Mouse (Mus musculus) urinary bladder, adult 18-20 months (tissue): ENCODE measurements around the gene B3gnt8.

Experiments
- DNase-seq, 2 experiments: peaks; one replicate each; pipeline ENCODE4 v3.0.0; 2022; ENCODE audit warnings: low spot score in 2 of 2, mixed read lengths in 2 of 2

B3gnt8 gene

GRCm38 (mm10) chr7:25618865-25619721, 7.4 kb upstream of the B3gnt8 start, which contains the start of gene Dmac2:
Gene Dmac2 (plus strand): TSS chr7:25619414.
- peak; percentile 89 to 93 for DNase-seq

- no peak for DNase-seq
These were observed 6.8 kb upstream of the B3gnt8 start for GRCm38 (mm10) chr7:25619722-25619991.

GRCm38 (mm10) chr7:25620101-25620500, 6.4 kb upstream of the B3gnt8 start:
- no peak for DNase-seq

GRCm38 (mm10) chr7:25620751-25621150, 5.7 kb upstream of the B3gnt8 start:
- DNase-seq: no peak

DNA sequence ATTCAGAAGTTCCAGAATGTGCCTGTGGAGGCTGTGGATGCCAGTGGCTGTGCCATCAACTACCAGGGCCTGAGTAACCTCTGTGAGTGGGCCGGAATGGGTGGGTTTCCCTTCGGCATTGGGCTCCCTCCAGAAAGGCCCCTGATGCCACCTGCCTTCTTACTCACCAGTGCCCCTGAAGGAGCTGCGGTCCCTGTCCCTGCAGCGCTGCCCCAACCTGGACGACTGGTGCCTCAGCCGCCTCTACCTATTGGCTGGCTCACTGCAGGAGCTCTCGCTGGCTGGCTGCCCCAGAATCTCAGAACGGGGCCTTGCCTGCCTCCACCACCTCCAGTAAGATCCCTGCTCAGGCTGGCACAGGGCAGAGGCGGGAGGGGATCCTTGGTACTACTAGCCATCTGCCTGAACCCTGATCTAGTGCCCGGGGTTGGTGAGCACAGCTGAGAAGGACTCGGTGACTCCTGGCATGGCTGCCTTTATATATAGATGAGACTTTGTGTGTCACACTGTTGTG, 2.5 kb upstream of the B3gnt8 start:
- no peak for DNase-seq

DNA sequence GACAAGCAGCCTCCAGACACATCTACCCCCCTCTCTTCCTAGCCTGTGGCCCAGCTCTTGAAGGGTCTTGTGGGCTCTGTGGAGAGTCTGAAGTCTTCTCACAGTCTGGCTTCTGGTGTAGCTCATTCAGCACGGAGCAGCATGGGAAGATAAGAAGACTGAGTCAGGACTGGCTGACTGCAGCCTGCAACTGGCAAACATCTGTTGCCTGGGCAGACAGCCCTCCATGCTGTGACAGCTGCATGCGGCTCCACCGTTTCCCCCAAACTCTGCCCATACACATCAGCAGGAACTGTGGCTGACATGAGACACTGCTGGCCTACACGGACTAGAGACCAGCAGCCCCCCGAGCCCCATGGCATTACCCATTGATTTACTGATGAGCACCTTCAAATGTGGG, 1.6 kb upstream of the B3gnt8 start:
- no peak for DNase-seq

GRCm38 (mm10) chr7:25625594-25626250, 732 bp upstream of the B3gnt8 start:
- DNase-seq: no peak

DNA sequence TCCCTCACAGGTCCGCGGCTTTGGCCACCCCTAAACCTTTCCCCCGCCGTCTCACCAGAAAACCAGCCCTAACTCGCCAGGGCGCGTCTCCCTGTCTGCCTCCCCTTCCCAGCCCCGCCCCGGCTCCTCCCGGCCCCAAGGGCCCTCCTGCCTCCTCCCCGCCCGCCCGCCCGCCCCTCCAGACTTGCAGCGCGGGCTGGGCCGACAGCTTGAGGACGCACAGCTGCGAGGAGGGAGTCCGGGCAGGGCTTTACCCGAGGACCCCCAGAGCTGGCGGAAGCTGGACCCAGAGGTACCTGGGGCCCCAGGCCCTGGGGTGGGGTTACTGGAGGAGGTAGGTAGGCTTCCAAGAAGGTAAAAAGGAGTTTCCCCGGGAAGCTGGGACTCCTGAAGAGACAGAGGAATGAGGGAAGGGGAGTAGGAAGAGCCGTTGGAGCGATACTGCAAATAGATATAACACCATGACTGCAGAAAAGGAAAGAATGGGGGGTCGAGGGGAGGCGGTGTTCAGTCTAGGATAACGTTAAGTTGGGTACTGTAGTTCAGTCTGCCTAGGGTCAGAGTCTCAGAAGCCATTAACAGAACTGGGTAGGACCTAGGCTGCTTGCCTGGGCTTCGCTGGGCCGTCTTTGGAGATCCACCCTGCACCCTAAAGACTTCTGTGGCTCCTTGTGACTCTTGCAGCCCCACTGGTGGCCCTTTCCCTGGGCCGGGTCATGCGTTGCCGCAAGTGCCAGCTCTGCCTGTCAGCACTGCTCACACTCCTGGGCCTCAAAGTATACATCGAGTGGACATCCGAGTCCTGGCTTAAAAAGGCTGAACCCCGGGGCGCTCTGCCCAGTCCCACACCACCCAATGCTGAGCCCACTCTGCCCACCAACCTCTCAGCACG, 1.2 kb downstream of the B3gnt8 start:
- peak; percentile 67 to 84 for DNase-seq

GRCm38 (mm10) chr7:25628323-25628620, 1.8 kb downstream of the B3gnt8 start:
- DNase-seq: no peak

GRCm38 (mm10) chr7:25632679-25633078, 6.2 kb downstream of the B3gnt8 start:
- DNase-seq: no peak

DNA sequence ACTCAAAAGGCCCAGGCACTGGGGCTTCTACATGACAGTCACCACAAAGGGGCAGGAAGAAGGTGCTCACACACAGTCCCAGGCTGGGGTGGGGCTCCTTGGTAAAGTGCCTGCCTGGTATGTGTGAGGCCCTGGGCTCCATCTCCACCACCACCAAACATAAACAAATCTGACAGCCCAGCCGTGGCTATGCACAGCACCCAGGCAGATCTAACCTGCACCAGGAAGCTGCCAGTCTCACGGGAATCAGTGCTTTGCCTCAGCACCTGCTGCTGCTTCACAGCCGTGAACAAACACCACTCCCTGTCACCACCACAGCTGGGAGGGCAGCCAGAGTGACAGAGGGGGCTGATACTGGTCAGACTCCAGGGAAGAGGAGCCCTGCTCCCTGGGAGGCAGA, 9.9 kb downstream of the B3gnt8 start:
- no peak for DNase-seq

GRCm38 (mm10) chr7:25637099-25637498, 10.6 kb downstream of the B3gnt8 start:
- DNase-seq: no peak

DNA sequence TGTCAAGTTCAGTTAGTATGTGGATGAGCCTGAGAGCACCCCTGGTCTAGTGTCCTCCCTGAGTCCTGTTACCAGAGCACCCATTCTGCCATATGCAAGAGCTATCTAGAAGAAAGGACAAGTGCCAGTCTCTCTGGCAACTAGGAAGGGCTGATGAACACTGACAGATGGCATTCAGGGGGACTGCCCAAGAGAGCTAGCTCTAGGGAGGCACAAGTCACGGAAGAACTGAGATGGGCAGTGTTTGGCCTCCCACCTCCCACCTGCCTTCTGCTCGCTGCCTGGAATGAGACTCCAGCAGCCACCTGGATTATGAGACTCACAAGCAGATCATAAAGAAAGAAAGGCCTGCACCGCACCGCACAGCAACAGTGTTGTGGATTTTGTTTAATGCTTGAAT, 13.3 kb downstream of the B3gnt8 start:
- no peak for DNase-seq

GRCm38 (mm10) chr7:25644136-25644535, 17.7 kb downstream of the B3gnt8 start:
- no peak for DNase-seq

- no peak for DNase-seq
These were observed 18.2 kb downstream of the B3gnt8 start for GRCm38 (mm10) chr7:25644631-25645030.

DNA sequence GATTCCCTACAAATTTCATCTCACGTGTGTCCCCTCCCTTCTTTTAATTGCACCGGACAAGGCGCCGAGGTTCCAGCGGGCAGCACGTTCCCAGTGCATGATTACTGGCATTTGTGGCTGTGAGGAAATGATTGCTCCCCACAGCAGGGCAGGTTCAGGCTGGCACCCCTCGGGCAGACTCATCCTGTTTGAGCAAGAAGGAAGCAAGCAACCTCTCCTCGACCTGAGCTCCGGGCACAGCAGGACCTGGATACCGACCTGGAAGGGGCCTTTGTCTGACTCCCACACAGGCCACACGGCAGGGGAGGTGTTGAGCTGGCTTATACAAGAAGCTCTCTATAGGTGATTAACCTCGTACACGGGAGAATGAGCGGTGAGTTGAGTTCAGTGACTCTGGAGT, 18.6 kb downstream of the B3gnt8 start:
- DNase-seq: peak; percentile 42 to 62

DNA sequence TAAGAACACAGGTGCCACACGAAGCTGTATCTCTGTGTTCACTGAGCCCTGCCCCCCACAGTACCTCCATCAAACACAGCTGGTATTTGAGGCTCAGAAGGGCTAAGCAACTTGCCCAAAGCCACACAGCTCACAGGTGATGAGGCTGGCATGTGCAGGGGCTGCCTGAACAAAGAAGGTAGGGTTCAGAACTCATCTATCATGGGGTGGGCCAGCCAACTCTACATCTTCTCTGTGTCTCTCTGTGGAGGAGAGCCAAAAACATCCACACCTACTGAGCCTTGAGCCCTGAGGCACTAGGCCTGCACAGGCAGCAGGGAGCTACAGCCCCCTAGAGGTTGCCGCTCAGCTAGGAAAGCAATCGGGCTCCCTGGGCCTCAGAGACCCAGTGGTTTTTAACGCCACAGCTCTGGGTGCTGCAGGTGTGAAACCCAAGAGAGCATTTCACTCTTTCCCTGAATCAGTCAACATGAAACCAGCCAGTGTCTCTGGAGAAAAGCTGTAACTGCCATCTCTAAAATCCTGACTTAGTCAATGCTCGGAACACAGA, 21.2 kb downstream of the B3gnt8 start:
- no peak for DNase-seq

- DNase-seq: no peak
These were observed 23.4 kb downstream of the B3gnt8 start for GRCm38 (mm10) chr7:25649839-25650238.

GRCm38 (mm10) chr7:25651281-25651680, 24.8 kb downstream of the B3gnt8 start:
- no peak for DNase-seq

DNA sequence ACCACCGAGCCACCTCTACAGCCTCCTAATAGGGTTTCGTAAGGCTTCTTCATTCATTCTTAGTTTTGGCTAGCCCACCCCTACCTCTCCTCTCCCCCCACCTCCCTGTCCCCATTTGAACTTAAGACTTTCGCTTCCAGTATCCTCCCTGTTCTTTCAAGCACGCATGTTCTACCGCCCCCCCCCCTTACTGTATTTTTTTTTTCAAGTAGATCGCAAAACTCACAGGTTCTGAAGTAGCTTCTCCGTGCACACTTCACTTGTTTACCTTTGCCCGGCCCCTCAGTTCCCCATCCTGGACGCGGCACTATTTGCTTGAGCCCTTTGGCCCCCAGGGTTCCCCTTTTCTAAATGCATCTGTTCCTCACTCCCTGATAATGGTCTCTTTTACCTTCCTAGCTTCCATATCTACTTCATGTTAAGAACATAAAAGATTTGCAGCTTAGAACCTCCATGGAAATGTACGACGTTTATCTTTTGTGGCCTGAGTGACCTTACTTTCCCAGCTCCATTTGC, 25.8 kb downstream of the B3gnt8 start:
- DNase-seq: no peak

DNA sequence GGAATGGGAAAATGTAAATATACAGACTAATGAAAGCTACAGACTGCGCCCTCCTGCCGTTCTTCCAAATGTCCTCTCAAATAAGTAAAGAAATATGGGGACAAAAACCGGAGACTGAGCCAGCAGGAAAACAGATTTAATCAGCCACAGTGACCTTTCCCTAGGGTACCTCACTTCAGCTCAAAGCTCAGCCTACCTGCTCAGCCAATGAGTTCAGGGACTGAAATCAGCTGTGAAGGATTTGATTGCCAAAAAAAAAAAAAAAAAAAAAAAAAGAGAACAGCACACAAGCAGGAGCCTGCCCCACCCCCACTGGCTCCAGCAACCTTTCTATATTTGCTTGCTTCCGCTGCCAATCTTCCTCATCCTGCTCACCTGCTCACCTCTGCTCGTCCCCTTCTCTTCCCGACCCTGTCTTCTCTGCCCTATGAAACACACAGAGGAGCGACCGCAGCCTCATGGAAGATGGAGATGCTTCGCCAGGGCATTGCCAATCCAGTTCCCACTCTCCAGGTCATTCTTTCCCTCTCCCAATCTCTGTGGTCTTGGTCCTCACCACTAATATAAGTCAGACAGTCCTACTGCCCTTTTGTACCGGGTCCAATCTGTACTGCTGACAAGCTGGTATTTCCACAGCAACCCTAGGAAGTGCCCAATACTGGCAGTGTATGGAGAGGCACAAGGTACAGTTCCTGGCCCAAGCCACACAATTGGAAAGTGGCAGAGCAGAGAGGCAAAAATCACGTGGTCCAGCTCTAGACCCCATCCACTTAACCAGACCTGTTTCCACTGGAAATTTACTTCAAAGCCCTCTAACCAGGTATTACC, 29.4 kb downstream of the B3gnt8 start:
- no peak for DNase-seq
